In the genomic region with DNA sequence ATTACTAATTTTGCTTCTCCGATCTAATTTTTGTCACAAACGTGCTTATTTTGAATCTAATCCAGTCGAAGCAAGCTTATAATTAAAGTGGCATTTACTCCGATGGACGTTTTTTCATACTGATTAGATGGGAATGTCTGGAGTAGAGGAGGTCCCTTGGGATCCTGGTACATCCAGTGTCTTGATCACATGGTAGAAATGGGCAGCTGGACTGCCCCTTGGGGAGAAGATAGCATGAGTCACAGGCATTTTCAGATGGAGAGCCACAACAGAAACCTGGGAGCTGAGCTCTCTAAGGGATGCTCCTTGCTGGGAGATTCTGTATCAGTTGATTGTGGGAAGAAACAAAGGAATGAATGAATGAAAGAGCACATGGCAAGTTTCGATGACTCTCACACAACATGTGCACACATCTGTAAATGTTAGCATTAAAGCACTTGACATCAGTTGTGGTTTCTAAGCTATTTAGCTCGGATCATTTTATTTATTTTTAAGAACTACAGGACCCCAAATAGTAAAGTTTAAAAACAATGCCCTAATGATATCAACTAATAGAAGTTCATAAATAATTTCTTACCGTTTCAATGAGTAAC, we compare ENCODE assay signal across 28 mouse cellular contexts.
DNase-seq lines count a peak whose midpoint lies in the region; ATAC-seq lines count a peak whose summit lies in the region.
"Had no signal": no experiment of that assay in that cellular context is flagged by ENCODE, and none has a peak within 500 bp of the region (broad histone marks: within the 10 kb centered on the region; RNA-seq: fewer than 3 reads in every experiment).

No protein-coding gene starts in this region.

- intact Hi-C loops in heart, postnatal 10 days (cut with DNase I) = no loop called here
- intact Hi-C loops in heart, postnatal 25 days (cut with DNase I) = no loop called here

- no peaks in the 10 kb centered on the region for H3K9me3 ChIP-seq in forebrain, embryonic 16.5 days (ENCODE audit: control insufficient read depth, low read length)
- H3K9me3 ChIP-seq: embryonic facial prominence, embryonic 12.5 days; G1E; intestine, embryonic 15.5 days; limb, embryonic 12.5 days; liver, embryonic 15.5 days; lung, embryonic 15.5 days; neural tube, embryonic 12.5 days; stomach, embryonic 15.5 days had no signal

- H3K4me1 ChIP-seq in forebrain, embryonic 16.5 days (replicated peaks; ENCODE audit: control insufficient read depth, insufficient read depth, low read length) = peaks cover 6% of the 10 kb centered on the region
- H3K4me1 ChIP-seq: liver, embryonic 15.5 days had no signal

- H3K4me3 ChIP-seq in forebrain, embryonic 16.5 days (replicated peaks; ENCODE audit: low read length) = no peak overlapping the region
- H3K4me3 ChIP-seq: embryonic facial prominence, embryonic 12.5 days; intestine, embryonic 15.5 days; left cerebral cortex, adult 2 months; limb, embryonic 12.5 days; liver, embryonic 15.5 days; lung, embryonic 15.5 days; neural tube, embryonic 12.5 days; stomach, embryonic 15.5 days had no signal

- H3K27me3 ChIP-seq in forebrain, embryonic 16.5 days (replicated peaks; ENCODE audit: control insufficient read depth, insufficient read depth, low read length) = no peaks in the 10 kb centered on the region
- H3K27me3 ChIP-seq: embryonic facial prominence, embryonic 12.5 days; intestine, embryonic 15.5 days; limb, embryonic 12.5 days; liver, embryonic 15.5 days; lung, embryonic 15.5 days; neural tube, embryonic 12.5 days; Patski; stomach, embryonic 15.5 days had no signal

- H3K9ac ChIP-seq in forebrain, embryonic 16.5 days (replicated peaks; ENCODE audit: low read depth, low read length) = no peak overlapping the region
- H3K9ac ChIP-seq: embryonic facial prominence, embryonic 12.5 days; intestine, embryonic 15.5 days; limb, embryonic 12.5 days; liver, embryonic 15.5 days; lung, embryonic 15.5 days; neural tube, embryonic 12.5 days; stomach, embryonic 15.5 days had no signal

- peak; percentile 96 for DNase-seq in heart, adult 11 months
- DNase-seq in heart, postnatal 4 days = no peak
- peak; percentile 16 to 28 for DNase-seq in heart, postnatal 10 days
- DNase-seq in heart, postnatal 25 days (ENCODE audit: low spot score) = no peak
- peak; percentile 34 for DNase-seq in 3T3-L1 (ENCODE audit: low read depth, low spot score)
- peak; percentile 28 for DNase-seq in brain, adult 2 months (ENCODE audit: low read depth, low spot score)
- no peak for DNase-seq in lung, postnatal 36 days
- DNase-seq: adrenal gland, postnatal 10 days; cerebellum, adult 11-12 months; cerebellum, adult 9-11 months; embryo, embryonic 11 days; kidney, adult 9 months; kidney, postnatal 10 days had no signal

- no peak for ATAC-seq in forebrain, embryonic 16.5 days
- ATAC-seq: forebrain, embryonic 14.5 days; hindbrain, postnatal 0 days; intestine, embryonic 15.5 days; midbrain, embryonic 16.5 days; Patski had no signal

- 75% methylated on average over 8 of the region's 8 CpGs for whole genome bisulfite sequencing in forebrain, embryonic 16.5 days

- no peak overlapping the region for H3K4me2 ChIP-seq in forebrain, embryonic 16.5 days (ENCODE audit: low read length)
- H3K4me2 ChIP-seq: embryonic facial prominence, embryonic 12.5 days; intestine, embryonic 15.5 days; limb, embryonic 12.5 days; liver, embryonic 15.5 days; lung, embryonic 15.5 days; midbrain, embryonic 11.5 days; neural tube, embryonic 12.5 days; stomach, embryonic 15.5 days had no signal

- no peak overlapping the region for H3K27ac ChIP-seq in forebrain, embryonic 16.5 days (ENCODE audit: low read length)
- H3K27ac ChIP-seq: embryonic facial prominence, embryonic 12.5 days; hindbrain, postnatal 0 days; intestine, embryonic 15.5 days; limb, embryonic 12.5 days; liver, embryonic 15.5 days; lung, embryonic 15.5 days; neural tube, embryonic 12.5 days; stomach, embryonic 15.5 days had no signal

- H3K36me3 ChIP-seq in forebrain, embryonic 16.5 days (ENCODE audit: control insufficient read depth, insufficient read depth) = no peaks in the 10 kb centered on the region
- H3K36me3 ChIP-seq: embryonic facial prominence, embryonic 12.5 days; G1E; intestine, embryonic 15.5 days; limb, embryonic 12.5 days; liver, embryonic 15.5 days; lung, embryonic 15.5 days; neural tube, embryonic 12.5 days; stomach, embryonic 15.5 days had no signal

Comparison
In these comparisons a context has a peak if more than half of its experiments do, and no peak if none do; other contexts are left out.
1. DNase-seq: peak in heart, adult 11 months (single experiment), heart, postnatal 10 days (2 of 2), 3T3-L1 (single experiment) and brain, adult 2 months (single experiment); none in heart, postnatal 4 days (single experiment), heart, postnatal 25 days (single experiment) and lung, postnatal 36 days (single experiment).